Mouse (Mus musculus): ENCODE measurements around the gene Scaf4. TPM values are rescaled to one million over a fixed set of nuclear protein-coding genes. Genes with fewer than 3 reads are reported as not detected.

The Scaf4 gene
- 7.3 and 9.8 TPM in 2 replicates for polyA plus RNA-seq (2021; fragmentation: Nextera tagmentation)
- long read RNA-seq, experiment 1, partial matches to known transcripts: 1 of 5 reads
- long read RNA-seq, experiment 1, other reads (novel, unspliced or antisense): 4 of 5 reads
- long read RNA-seq, experiment 2, full-length matches to known transcripts: 11 of 48 reads
- long read RNA-seq, experiment 2, partial matches to known transcripts: 13 of 48 reads
- long read RNA-seq, experiment 2, other reads (novel, unspliced or antisense): 24 of 48 reads

DNA sequence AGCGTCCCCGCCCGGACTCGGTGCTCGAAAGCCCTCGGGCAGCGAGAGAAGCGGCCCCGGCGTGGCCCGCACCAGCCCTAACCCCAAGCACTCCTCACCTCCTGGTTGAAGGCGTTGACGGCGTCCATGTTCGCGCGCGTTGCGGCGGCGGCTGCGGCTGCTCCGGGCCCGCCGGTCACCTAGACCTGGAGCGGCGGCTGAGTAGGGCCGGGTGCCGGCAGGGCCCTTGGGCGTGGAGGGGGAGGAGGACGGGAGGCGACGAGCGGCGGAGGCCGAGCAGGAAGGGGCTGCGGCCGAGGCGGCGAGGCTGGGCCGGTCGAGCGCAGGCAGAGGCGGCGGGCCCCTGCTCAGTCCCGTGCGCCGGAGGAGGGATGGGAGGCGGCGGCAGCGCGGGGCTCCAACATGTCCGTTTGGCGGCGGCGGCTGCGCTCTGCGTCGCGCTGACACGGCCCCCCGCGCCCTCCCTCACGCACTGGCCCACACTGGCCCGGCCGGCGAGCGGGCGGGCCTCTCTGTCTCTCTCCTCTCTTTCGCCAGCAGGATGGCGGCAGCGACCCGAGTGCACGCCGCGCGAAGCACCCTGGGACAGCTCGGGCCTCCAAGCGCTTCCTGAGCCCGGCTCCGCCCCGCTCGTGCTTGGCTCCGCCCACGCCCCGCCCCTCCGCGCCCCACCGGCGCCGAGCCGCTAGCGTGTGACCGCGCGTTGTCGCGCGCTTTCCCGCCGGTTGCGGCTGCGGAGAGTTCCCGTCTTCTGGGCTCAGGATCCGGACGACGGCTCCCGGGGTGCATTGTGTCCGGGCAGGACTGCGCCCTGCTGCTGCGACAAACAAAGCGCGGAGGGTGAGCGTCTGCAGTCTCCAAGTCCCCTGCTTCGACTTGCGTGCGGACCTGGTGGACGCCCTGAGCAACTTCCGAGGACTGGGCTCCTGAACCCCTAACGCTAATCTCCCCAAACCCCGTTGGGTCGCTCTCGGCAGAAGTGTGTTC lies at the start of gene Scaf4:
Gene Scaf4 (minus strand): TSS at position 599 of the 987 bp plus-strand sequence.

DNA sequence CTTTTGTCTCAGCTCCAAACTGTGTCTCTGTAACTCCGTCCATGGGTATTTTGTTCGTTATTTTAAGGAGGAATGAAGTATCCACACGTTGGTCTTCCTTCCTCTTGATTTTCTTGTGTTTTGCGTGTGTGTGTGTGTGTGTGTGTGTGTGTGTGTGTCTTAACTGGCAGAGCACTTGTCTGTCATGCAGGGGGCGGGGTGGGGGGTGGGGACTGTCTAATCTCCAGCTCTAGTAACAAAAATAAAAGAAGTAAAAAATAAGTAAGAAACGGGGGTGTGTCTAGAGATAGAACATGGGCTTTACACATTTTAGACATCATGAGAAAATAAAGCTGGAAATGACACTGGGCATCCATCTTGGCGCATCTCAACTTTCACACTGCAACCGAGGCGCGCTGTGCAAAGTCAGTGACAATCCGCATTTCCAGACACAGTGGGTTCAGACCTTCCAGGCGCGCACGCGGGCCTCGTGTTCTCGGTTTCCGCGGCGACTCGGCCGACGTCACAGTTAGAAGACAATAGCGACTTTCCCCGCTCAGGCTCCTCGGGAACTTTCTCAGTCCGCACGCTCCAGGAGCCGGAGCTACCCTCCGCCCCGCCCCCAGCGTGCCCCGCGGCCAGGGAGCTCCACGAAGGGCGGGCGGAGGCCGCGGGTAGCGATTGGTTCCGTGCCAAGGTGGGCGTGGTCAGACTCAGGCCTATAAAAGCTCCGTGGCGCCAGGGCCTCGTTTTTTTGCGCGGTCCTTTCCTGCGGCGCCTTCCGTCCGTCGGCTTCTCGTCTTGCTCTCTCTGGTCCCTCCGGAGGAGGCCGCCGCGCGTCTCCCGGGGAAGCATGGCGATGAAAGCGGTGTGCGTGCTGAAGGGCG lies 64.0 kb downstream of the Scaf4 start, which contains the start of gene Sod1:
Gene Sod1 (plus strand): TSS at position 729 of the 866 bp plus-strand sequence.

Other genes starting within 250 kb of the Scaf4 start
- 11.6 and 13.0 TPM in 2 replicates for gene Tiam1, start 140.7 kb downstream of the Scaf4 start, polyA plus RNA-seq (2021; fragmentation: Nextera tagmentation)
- gene Sod1, start 63.7 kb downstream of the Scaf4 start, polyA plus RNA-seq (2021; fragmentation: Nextera tagmentation): 734 and 1,102 TPM in 2 replicates
- gene Hunk, start 101.5 kb upstream of the Scaf4 start, polyA plus RNA-seq (2021; fragmentation: Nextera tagmentation): 3.2 and 3.8 TPM in 2 replicates